Mouse (Mus musculus) frontal cortex, adult 2 months (tissue): ENCODE measurements at regions not wholly inside any gene's neighbourhood (a gene's known extent, or its start where the extent isn't known, plus 50 kb on each side); places are given as distances from the start of the nearest gene placed in this dataset.

Source experiments
- DNase-seq, 2 experiments: peaks; one replicate each; pipeline ENCODE4 v3.0.0; 2022; ENCODE audit warnings: low spot score in 1 of 2; ENCODE audit errors: extremely low spot score in 1 of 2

DNA sequence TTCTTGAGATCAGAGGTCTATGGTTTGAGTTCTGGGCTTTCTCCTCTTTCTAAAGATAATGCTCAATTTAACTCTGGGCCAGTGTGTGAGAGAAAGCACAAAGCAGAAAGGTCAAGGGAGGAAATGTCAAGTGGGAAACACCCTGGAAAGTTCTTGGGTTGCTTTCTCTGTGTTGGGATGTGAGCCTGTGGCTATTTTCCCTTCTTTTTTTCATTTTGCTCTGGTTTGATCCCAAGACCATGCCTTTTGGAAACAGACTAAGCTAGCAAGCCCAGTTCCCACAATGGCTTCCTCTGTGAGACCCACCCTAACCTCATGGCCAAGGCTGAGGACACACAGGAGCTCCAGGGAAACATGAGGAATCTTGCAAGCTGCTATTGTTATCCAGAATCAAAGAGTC, 216.4 kb upstream of the F930015N05Rik start:
- DNase-seq, result no peak

GRCm38 (mm10) chr11:64655162-64655561, 218.7 kb upstream of the F930015N05Rik start:
- DNase-seq, result no peak

DNA sequence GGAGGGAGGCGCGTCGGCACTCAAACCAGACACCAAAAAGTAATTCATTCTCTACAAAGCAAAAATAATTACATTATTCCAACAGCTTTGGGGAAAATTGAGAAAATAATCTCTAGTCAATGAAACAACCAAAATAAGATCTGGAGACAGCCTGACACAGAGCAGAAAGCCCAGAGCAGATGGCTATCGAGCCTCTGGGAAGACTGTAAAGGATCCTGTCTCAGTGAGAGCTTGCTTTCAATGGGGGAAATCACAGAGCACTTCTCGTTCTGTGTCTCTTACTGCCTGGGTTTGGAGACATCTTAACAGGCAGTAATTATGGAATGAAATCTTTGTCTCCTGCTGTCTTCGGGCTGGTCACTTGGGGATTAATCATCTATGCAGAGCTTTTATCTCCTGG, 226.7 kb upstream of the F930015N05Rik start:
- DNase-seq, result peak in 1 of 2 experiments; percentile 1

- DNase-seq, result no peak
Measured at GRCm38 (mm10) chr11:64667010-64667409, 230.6 kb upstream of the F930015N05Rik start.

DNA sequence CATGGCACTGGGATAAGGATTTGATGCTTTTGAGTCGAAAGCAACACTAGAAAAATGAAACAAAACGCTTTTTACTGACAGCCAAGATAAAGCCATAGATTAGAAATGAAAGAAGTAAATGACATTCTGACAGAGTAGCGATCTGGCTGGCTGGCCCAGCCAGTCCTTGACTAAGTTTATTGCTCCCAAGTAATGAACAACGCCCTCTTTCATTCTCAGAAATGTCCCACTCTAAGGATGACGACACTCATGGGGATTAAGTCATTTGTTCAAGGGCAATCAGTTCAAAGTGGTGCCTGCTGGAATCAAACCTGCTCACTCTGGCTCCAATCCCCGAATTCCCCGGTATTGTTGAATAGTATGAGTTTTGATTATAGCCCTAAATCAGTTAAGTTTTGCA, 231.1 kb upstream of the F930015N05Rik start:
- DNase-seq, result no peak

GRCm38 (mm10) chr11:64671898-64672297, 235.4 kb upstream of the F930015N05Rik start:
- no peak for DNase-seq

DNA sequence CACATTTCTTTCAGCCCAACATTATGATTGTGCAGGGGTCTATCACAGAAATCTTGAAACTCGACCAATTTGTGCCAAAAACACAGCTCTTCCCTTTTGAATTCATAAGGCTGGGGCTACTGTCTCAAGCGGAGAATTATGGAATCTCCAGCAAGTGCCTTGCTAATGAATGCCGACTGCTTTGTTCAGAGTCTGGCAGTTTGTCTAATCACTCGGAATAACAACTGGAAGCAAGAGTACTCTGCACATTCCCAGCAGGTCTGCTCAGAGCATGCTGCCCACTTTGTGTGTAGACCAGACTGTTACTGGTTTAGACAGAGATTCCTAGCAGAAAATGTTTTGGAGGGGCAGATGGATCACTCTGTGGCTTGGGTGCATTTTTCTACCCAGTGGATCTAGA, 237.1 kb upstream of the F930015N05Rik start:
- no peak for DNase-seq

- peak in 1 of 2 experiments; percentile 2 for DNase-seq
Measured at GRCm38 (mm10) chr11:64703776-64704175, 267.3 kb upstream of the F930015N05Rik start.

- no peak for DNase-seq
Measured at GRCm38 (mm10) chr11:64711801-64712200, 267.0 kb upstream of the Elac2 start.

DNA sequence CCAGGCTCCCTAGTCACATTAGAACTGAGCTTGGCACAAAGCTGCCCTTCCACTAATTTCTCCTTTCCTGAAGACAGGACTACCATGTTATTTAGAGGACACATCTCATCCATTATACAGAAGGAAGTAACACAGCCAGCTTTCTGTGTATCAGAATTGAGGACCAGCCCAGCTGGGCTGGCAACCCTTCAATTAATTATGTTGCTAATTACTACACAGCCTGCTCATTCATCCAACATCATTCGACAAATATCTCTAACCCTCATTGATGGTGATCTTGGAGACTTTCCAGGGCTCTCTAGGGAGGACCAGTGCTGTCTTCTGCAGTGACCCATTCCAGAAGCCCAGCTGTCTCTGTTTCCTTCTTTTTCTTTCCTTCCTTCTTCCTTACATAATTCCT, 263.7 kb upstream of the Elac2 start:
- peak in 1 of 2 experiments; percentile 5 for DNase-seq

DNA sequence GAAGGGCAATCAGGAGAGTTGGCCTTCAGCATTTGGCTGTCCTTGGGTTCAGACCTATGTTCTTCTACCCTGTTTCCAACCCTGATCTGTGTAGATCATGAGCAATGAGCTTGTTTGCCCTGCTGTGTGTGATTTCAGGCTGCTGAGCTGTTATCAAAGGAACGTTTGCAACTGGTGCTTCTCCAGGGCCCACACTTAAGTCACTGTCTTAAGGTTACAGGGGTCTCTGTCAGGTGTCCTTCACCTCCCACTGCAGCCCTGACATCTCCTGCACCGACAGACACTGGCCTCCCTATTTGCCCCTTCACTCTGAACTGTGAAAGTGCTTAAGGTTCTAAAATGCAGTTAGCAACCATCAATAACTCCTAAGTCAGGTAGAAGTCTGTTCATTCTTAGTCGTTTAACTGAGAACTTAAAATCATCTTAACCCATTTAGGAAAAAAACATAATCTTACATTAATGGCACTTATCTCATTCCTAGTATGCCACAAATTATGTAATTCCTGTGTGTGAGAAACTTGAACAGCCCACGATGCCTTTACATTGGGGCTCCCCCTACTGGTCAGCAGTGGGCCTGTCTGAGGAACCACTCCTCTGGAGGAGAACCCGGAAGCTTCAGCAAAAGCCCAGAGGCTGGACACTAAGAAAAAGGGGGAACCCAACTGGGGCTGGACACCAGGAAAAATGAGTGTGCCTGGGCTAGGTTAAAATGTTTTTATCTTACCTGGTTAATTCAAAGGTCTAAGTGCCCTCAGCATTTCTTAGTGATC, 260.3 kb upstream of the Elac2 start:
- DNase-seq, result peak; percentile 21 to 92

DNA sequence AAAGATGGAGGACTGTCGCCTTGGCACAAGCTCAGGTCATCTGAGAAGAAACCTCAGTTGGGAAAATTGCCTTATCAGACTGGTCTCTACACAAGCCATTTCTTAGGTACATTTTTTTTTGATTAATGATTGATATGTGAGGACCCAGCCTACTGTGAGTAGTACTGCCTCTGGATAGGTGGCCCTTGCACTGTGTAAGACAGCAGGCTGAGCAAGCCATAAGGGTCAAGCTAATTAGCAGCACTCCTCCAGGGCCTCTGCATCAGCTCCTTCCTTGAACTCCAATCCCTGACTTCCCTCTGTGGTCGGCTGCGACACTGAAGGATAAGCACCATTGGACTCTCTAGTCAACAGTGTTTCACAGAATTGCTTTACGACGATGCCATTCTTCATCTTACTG, 252.6 kb upstream of the Elac2 start:
- DNase-seq, result no peak

- no peak for DNase-seq
Measured at GRCm38 (mm10) chr11:64727841-64728421, 250.9 kb upstream of the Elac2 start.

DNA sequence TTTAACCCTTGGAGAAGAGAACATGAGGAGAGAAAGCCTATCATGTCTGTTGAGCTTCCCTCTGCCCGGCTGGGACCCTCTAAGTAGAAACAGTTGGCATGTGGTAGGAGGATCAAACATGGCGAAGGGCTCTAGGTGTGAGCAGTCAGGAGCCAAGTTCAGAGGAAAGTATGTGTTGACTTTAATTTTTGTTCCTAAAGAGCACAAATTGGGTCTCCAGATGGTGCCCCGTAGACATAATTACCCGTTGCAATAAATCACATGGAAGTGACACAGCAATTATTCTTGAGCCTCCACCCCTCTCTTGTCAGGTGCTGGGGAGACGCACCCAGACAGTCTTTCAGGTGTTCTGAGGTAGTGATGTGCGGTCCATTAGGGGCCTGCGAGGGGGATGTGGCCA, 239.9 kb upstream of the Elac2 start:
- DNase-seq, result no peak

- peak; percentile 2 to 20 for DNase-seq
Measured at GRCm38 (mm10) chr11:64743753-64744152, 235.1 kb upstream of the Elac2 start.

GRCm38 (mm10) chr11:64746146-64746545, 232.7 kb upstream of the Elac2 start:
- DNase-seq, result no peak

GRCm38 (mm10) chr11:64749976-64750375, 228.9 kb upstream of the Elac2 start:
- no peak for DNase-seq

DNA sequence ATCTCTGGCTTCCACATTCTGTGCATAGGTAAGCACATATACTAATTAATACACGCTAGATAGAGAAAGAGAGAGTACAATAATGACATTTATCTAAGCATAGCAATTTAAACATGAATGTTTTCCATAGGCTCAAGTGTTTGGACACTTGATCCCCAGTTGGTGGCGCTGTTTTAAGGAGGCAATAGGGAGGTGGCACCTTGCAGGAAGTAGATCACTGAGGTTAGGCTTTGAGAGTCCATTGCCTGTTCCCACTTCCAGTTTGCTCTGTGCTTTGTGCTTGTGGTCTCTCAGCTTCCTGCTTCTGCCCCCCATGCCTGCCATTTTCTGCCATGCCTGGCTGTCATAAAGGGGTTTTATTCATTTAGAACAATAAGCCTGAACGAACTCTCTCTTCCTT, 226.5 kb upstream of the Elac2 start:
- DNase-seq, result no peak

DNA sequence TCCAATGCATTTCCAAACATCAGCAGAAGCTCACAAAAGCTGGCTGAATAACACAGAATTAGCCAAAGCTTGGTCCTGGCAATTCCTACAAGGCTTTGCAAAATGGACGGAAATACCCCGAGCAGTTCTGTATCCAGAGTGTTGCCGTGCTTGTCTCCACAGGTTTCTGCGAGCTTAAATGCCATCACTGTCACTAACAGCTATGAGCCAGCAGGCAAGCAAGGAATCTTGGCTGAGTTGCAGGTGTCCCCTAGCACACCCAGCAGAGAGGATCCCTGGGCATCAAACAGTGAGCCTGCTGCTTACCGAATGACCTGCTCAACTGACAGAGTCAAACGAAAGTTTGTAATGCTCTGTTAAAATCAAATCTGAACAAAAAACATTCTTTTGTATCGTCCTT, 226.0 kb upstream of the Elac2 start:
- DNase-seq, result peak; percentile 4 to 13

GRCm38 (mm10) chr11:64754076-64754475, 224.8 kb upstream of the Elac2 start:
- DNase-seq, result no peak

- no peak for DNase-seq
Measured at GRCm38 (mm10) chr11:64755563-64755962, 223.3 kb upstream of the Elac2 start.

GRCm38 (mm10) chr11:64760626-64761025, 218.2 kb upstream of the Elac2 start:
- no peak for DNase-seq
